Mouse (Mus musculus): Measurements from ENCODE around the gene Gne.
"Not testable (repeated sequence)": the region's sequence is repeated elsewhere in the genome, so short reads cannot be mapped to it uniquely, and the experiment has no call there.

Gne gene

GRCm38 (mm10) chr4:44072873-44073441, 11.0 kb downstream of the Gne start:
- no peak for DNase-seq (ENCODE audit: low spot score in 2 of 2)

GRCm38 (mm10) chr4:44072146-44072872, 11.7 kb downstream of the Gne start:
- peak; percentile 61 to 89 for DNase-seq (ENCODE audit: low spot score in 2 of 2)

GRCm38 (mm10) chr4:44071741-44072145, 12.2 kb downstream of the Gne start:
- no peak for DNase-seq (ENCODE audit: low spot score in 2 of 2)

- DNase-seq (ENCODE audit: low spot score in 2 of 2): no peak
These were observed 13.3 kb downstream of the Gne start for GRCm38 (mm10) chr4:44070641-44071040.

- DNase-seq (ENCODE audit: low spot score in 2 of 2): no peak
These were observed 14.6 kb downstream of the Gne start for GRCm38 (mm10) chr4:44069411-44069810.

GRCm38 (mm10) chr4:44068736-44069135, 15.2 kb downstream of the Gne start:
- no peak for DNase-seq (ENCODE audit: low spot score in 2 of 2)

- no peak for DNase-seq (ENCODE audit: low spot score in 2 of 2)
These were observed 17.1 kb downstream of the Gne start for GRCm38 (mm10) chr4:44066891-44067290.

- peak; percentile 67 to 96 for DNase-seq (ENCODE audit: low spot score in 2 of 2)
These were observed 18.5 kb downstream of the Gne start for GRCm38 (mm10) chr4:44065355-44066025.

GRCm38 (mm10) chr4:44062816-44063215, 21.2 kb downstream of the Gne start:
- DNase-seq (ENCODE audit: low spot score in 2 of 2): no peak

- DNase-seq (ENCODE audit: low spot score in 2 of 2): peak in 1 of 2 experiments; percentile 32
These were observed 21.9 kb downstream of the Gne start for GRCm38 (mm10) chr4:44062062-44062461.

- DNase-seq (ENCODE audit: low spot score in 2 of 2): no peak
These were observed 24.3 kb downstream of the Gne start for GRCm38 (mm10) chr4:44059674-44060073.

GRCm38 (mm10) chr4:44049812-44050211, 34.2 kb downstream of the Gne start:
- DNase-seq (ENCODE audit: low spot score in 2 of 2): no peak

- DNase-seq (ENCODE audit: low spot score in 2 of 2): no peak
These were observed 37.9 kb downstream of the Gne start for GRCm38 (mm10) chr4:44046066-44046465.

GRCm38 (mm10) chr4:44044685-44045356, 39.2 kb downstream of the Gne start:
- DNase-seq (ENCODE audit: low spot score in 2 of 2): no peak

GRCm38 (mm10) chr4:44043182-44043581, 40.8 kb downstream of the Gne start:
- not testable (repeated sequence) for DNase-seq (ENCODE audit: low spot score in 2 of 2)

GRCm38 (mm10) chr4:44042429-44042828, 41.5 kb downstream of the Gne start:
- no peak for DNase-seq (ENCODE audit: low spot score in 2 of 2)

GRCm38 (mm10) chr4:44040802-44041201, 43.2 kb downstream of the Gne start:
- no peak for DNase-seq (ENCODE audit: low spot score in 2 of 2)

- no peak for DNase-seq (ENCODE audit: low spot score in 2 of 2)
These were observed 47.5 kb downstream of the Gne start for GRCm38 (mm10) chr4:44036455-44036854.

GRCm38 (mm10) chr4:44031521-44031920, 52.5 kb downstream of the Gne start:
- DNase-seq (ENCODE audit: low spot score in 2 of 2): no peak

- no peak for DNase-seq (ENCODE audit: low spot score in 2 of 2)
These were observed 54.3 kb downstream of the Gne start for GRCm38 (mm10) chr4:44029661-44030066.

- DNase-seq (ENCODE audit: low spot score in 2 of 2): peak in 1 of 2 experiments; percentile 70
These were observed 55.5 kb downstream of the Gne start for GRCm38 (mm10) chr4:44028303-44029135.

Measured in left cerebral cortex, adult 9 months (tissue).